Mouse (Mus musculus): ENCODE measurements around the gene Insl3. TPM values are rescaled to one million over a fixed set of nuclear protein-coding genes. Genes with fewer than 3 reads are reported as not detected.
A peak's percentile ranks its signal among the peaks of the same experiment; 100 is the strongest.

Gene Insl3
- polyA plus RNA-seq, 1 experiment from 2014 or later = 0.93 TPM

GRCm38 (mm10) chr8:71670621-71671548, 18.1 kb upstream of the Insl3 start:
- H3K4me3 ChIP-seq (ENCODE audit: inconsistent target) = peak overlapping the region; percentile 67
- peak overlapping the region; percentile 48 for H3K27ac ChIP-seq
- H3K36me3 ChIP-seq (ENCODE audit: inconsistent target) = no peaks in the 10 kb centered on the region
- 2% methylated on average over 52 of the region's 64 CpGs for WGBS (ENCODE audit: missing documents)
- H3K79me2 ChIP-seq (ENCODE audit: inconsistent target) = no peaks in the 10 kb centered on the region

- Histone ChIP-seq H3K79me2 (ENCODE audit: inconsistent target) (no peaks in the 10 kb centered on the region), H3K27ac (peak within 1 kb of the TSS; percentile 49), H3K36me3 (ENCODE audit: inconsistent target) (no peaks in the 10 kb centered on the region), H3K4me3 (ENCODE audit: inconsistent target) (peak within 1 kb of the TSS; percentile 67)
- WGBS (ENCODE audit: missing documents) = under 1% methylated on average over 41 of the region's 42 CpGs
These were observed 17.5 kb upstream of the Insl3 start, which contains the start of gene Unc13a for GRCm38 (mm10) chr8:71671549-71671965. TSS of gene Unc13a (minus strand) at chr8:71671757.

- Histone ChIP-seq H3K27ac (peak overlapping the region; percentile 49), H3K79me2 (ENCODE audit: inconsistent target) (peaks cover 5% of the 10 kb centered on the region; the same call in 1 of the 2 replicates), H3K4me3 (ENCODE audit: inconsistent target) (peak overlapping the region; percentile 24), H3K36me3 (ENCODE audit: inconsistent target) (no peaks in the 10 kb centered on the region)
- WGBS (ENCODE audit: missing documents) = 76% methylated on average over 6 of the region's 6 CpGs
These were observed 16.8 kb upstream of the Insl3 start for GRCm38 (mm10) chr8:71672168-71672735.

- H3K4me3 ChIP-seq (ENCODE audit: inconsistent target) = no peak overlapping the region
- H3K79me2 ChIP-seq (ENCODE audit: inconsistent target) = peaks cover 5% of the 10 kb centered on the region; the same call in 1 of the 2 replicates
- no peak overlapping the region for H3K27ac ChIP-seq
- 89% methylated on average over 2 of the region's 2 CpGs for WGBS (ENCODE audit: missing documents)
- no peaks in the 10 kb centered on the region for H3K36me3 ChIP-seq (ENCODE audit: inconsistent target)
These were observed 14.9 kb upstream of the Insl3 start for GRCm38 (mm10) chr8:71674071-71674470.

- Histone ChIP-seq H3K4me3 (ENCODE audit: inconsistent target) (peak overlapping the region; percentile 57), H3K27ac (peak overlapping the region; percentile 82), H3K79me2 (ENCODE audit: inconsistent target) (peaks cover 5% of the 10 kb centered on the region; the same call in 1 of the 2 replicates), H3K36me3 (ENCODE audit: inconsistent target) (peaks cover 5% of the 10 kb centered on the region; the same call in 1 of the 2 replicates)
- 63% methylated on average over 9 of the region's 9 CpGs for WGBS (ENCODE audit: missing documents)
These were observed 13.5 kb upstream of the Insl3 start for GRCm38 (mm10) chr8:71675456-71676019.

GRCm38 (mm10) chr8:71676020-71676741, 12.8 kb upstream of the Insl3 start, which contains the start of gene Jak3:
TSS of gene Jak3 (plus strand) at chr8:71676296.
- H3K27ac ChIP-seq = peak within 1 kb of the TSS; percentile 82
- WGBS (ENCODE audit: missing documents) = 1% methylated on average over 38 of the region's 40 CpGs

GRCm38 (mm10) chr8:71676803-71677202, 12.2 kb upstream of the Insl3 start:
- peak overlapping the region; percentile 82 for H3K27ac ChIP-seq
- peaks cover 17% of the 10 kb centered on the region; the same call in 1 of the 2 replicates for H3K36me3 ChIP-seq (ENCODE audit: inconsistent target)
- peak overlapping the region; percentile 57 for H3K4me3 ChIP-seq (ENCODE audit: inconsistent target)
- peaks cover 5% of the 10 kb centered on the region; the same call in 1 of the 2 replicates for H3K79me2 ChIP-seq (ENCODE audit: inconsistent target)
- 7% methylated on average over 9 of the region's 9 CpGs for WGBS (ENCODE audit: missing documents)

More at GRCm38 (mm10) chr8:71676020-71676741, 12.8 kb upstream of the Insl3 start, which contains the start of gene Jak3:
- Histone ChIP-seq H3K4me3 (ENCODE audit: inconsistent target) (peak within 1 kb of the TSS; percentile 57), H3K36me3 (ENCODE audit: inconsistent target) (peaks cover 11% of the 10 kb centered on the region; the same call in 1 of the 2 replicates), H3K79me2 (ENCODE audit: inconsistent target) (peaks cover 5% of the 10 kb centered on the region; the same call in 1 of the 2 replicates)

- peaks cover 5% of the 10 kb centered on the region; the same call in 1 of the 2 replicates for H3K79me2 ChIP-seq (ENCODE audit: inconsistent target)
- H3K4me3 ChIP-seq (ENCODE audit: inconsistent target) = peak overlapping the region; percentile 57; the same call in 1 of the 2 replicates
- H3K36me3 ChIP-seq (ENCODE audit: inconsistent target) = peaks cover 23% of the 10 kb centered on the region; the same call in 1 of the 2 replicates
- peak overlapping the region; percentile 82 for H3K27ac ChIP-seq
These were observed 11.5 kb upstream of the Insl3 start for GRCm38 (mm10) chr8:71677555-71677954.

GRCm38 (mm10) chr8:71678216-71678615, 10.8 kb upstream of the Insl3 start:
- H3K4me3 ChIP-seq (ENCODE audit: inconsistent target) = no peak overlapping the region
- H3K27ac ChIP-seq = no peak overlapping the region
- H3K79me2 ChIP-seq (ENCODE audit: inconsistent target) = peaks cover 5% of the 10 kb centered on the region; the same call in 1 of the 2 replicates
- WGBS (ENCODE audit: missing documents) = 86% methylated on average over 4 of the region's 4 CpGs
- H3K36me3 ChIP-seq (ENCODE audit: inconsistent target) = peaks cover 28% of the 10 kb centered on the region; the same call in 1 of the 2 replicates

- peaks cover 28% of the 10 kb centered on the region; the same call in 1 of the 2 replicates for H3K36me3 ChIP-seq (ENCODE audit: inconsistent target)
- H3K4me3 ChIP-seq (ENCODE audit: inconsistent target) = no peak overlapping the region
- WGBS (ENCODE audit: missing documents) = 94% methylated on average over 11 of the region's 16 CpGs
- H3K79me2 ChIP-seq (ENCODE audit: inconsistent target) = peaks cover 5% of the 10 kb centered on the region; the same call in 1 of the 2 replicates
- H3K27ac ChIP-seq = no peak overlapping the region
These were observed 9.9 kb upstream of the Insl3 start for GRCm38 (mm10) chr8:71679116-71679515.

GRCm38 (mm10) chr8:71679550-71680168, 9.4 kb upstream of the Insl3 start:
- Histone ChIP-seq H3K27ac (no peak overlapping the region), H3K79me2 (ENCODE audit: inconsistent target) (peaks cover 5% of the 10 kb centered on the region; the same call in 1 of the 2 replicates), H3K4me3 (ENCODE audit: inconsistent target) (no peak overlapping the region), H3K36me3 (ENCODE audit: inconsistent target) (peaks cover 31% of the 10 kb centered on the region; the same call in 1 of the 2 replicates)
- 96% methylated on average over 30 of the region's 46 CpGs for WGBS (ENCODE audit: missing documents)

GRCm38 (mm10) chr8:71680471-71680870, 8.5 kb upstream of the Insl3 start:
- Histone ChIP-seq H3K36me3 (ENCODE audit: inconsistent target) (peaks cover 34% of the 10 kb centered on the region; the same call in 1 of the 2 replicates), H3K27ac (no peak overlapping the region), H3K79me2 (ENCODE audit: inconsistent target) (peaks cover 5% of the 10 kb centered on the region; the same call in 1 of the 2 replicates), H3K4me3 (ENCODE audit: inconsistent target) (no peak overlapping the region)
- 94% methylated on average over 21 of the region's 21 CpGs for WGBS (ENCODE audit: missing documents)

- 90% methylated on average over 16 of the region's 18 CpGs for WGBS (ENCODE audit: missing documents)
- no peak overlapping the region for H3K4me3 ChIP-seq (ENCODE audit: inconsistent target)
- H3K36me3 ChIP-seq (ENCODE audit: inconsistent target) = peaks cover 34% of the 10 kb centered on the region; the same call in 1 of the 2 replicates
- H3K79me2 ChIP-seq (ENCODE audit: inconsistent target) = peaks cover 5% of the 10 kb centered on the region; the same call in 1 of the 2 replicates
- no peak overlapping the region for H3K27ac ChIP-seq
These were observed 7.6 kb upstream of the Insl3 start for GRCm38 (mm10) chr8:71681369-71681915.
